12 mouse cellular contexts compared by ENCODE assay signal in the genomic region with DNA sequence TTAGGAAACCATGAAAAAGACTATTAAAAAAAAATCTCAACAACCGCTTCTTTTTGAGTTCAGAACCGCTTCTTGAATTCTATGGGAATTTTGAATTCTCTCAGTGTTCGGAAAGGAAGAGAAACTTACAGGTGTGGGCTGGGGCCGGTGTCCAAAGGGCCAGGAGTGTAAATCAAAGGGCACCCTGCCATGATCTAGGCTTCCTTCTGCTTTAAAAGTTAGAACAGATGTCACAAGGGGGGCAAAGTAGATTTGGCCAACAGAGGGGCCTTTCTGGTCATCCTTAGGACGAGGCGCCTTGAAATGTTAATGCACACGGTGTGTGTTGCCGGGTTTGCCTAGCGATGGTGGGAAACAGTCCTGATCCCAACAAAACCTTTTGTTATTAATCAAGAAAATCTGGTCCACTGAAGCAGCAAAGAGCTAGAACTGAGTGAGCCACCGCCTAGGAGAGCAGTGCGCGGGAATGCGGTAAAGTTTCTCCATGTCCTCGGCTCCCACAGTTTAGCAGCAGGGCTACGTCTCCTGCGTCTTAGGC. TPM values are rescaled to one million over a fixed set of nuclear protein-coding genes. Genes with fewer than 3 reads are reported as not detected.
DNase-seq lines count a peak whose midpoint lies in the region; ATAC-seq lines count a peak whose summit lies in the region.
"Had no signal": no experiment of that assay in that cellular context is flagged by ENCODE, and none has a peak within 500 bp of the region (broad histone marks: within the 10 kb centered on the region; RNA-seq: fewer than 3 reads in every experiment).

No protein-coding gene starts in this region.

- no peaks in the 10 kb centered on the region for H3K36me3 ChIP-seq in embryonic facial prominence, embryonic 10.5 days (replicated peaks)
- no peaks in the 10 kb centered on the region for H3K36me3 ChIP-seq in hindbrain, embryonic 14.5 days (replicated peaks; ENCODE audit: control insufficient read depth, insufficient read depth)
- H3K36me3 ChIP-seq in midbrain, embryonic 16.5 days (ENCODE audit: control insufficient read depth, insufficient read depth, low read length): no peaks in the 10 kb centered on the region

- H3K9me3 ChIP-seq in embryonic facial prominence, embryonic 10.5 days: no peaks in the 10 kb centered on the region; the same call in 1 of the 2 replicates
- H3K9me3 ChIP-seq in hindbrain, embryonic 14.5 days (ENCODE audit: control insufficient read depth, low read length): no peaks in the 10 kb centered on the region
- H3K9me3 ChIP-seq in midbrain, embryonic 16.5 days (replicated peaks; ENCODE audit: control insufficient read depth, low read length, poor library complexity, severe bottlenecking): no peaks in the 10 kb centered on the region

- H3K4me3 ChIP-seq in embryonic facial prominence, embryonic 10.5 days: no peak overlapping the region
- H3K4me3 ChIP-seq in hindbrain, embryonic 14.5 days (replicated peaks; ENCODE audit: low read length): no peak overlapping the region
- no peak overlapping the region for H3K4me3 ChIP-seq in midbrain, embryonic 16.5 days (ENCODE audit: low read depth, low read length)

- WGBS in embryonic facial prominence, embryonic 10.5 days: 18% methylated on average over 16 of the region's 16 CpGs
- 11% methylated on average over 16 of the region's 16 CpGs for WGBS in hindbrain, embryonic 14.5 days
- 17% methylated on average over 16 of the region's 16 CpGs for WGBS in midbrain, embryonic 16.5 days

- ATAC-seq in hindbrain, embryonic 14.5 days (ENCODE audit: low FRiP score): no peak
- peak; percentile 18; the same call in 1 of the 2 replicates for ATAC-seq in midbrain, embryonic 16.5 days

- H3K9ac ChIP-seq in hindbrain, embryonic 14.5 days: no peak overlapping the region
- no peak overlapping the region for H3K9ac ChIP-seq in midbrain, embryonic 16.5 days (ENCODE audit: low read depth, low read length)

- 0 out of 2 replicates have a peak overlapping the region, but pooled peaks have one; percentile 11 for H3K4me2 ChIP-seq in hindbrain, embryonic 14.5 days (replicated peaks)
- no peak overlapping the region for H3K4me2 ChIP-seq in midbrain, embryonic 16.5 days (ENCODE audit: low read length)

- H3K27ac ChIP-seq in embryonic facial prominence, embryonic 10.5 days (replicated peaks): peak overlapping the region; percentile 70
- H3K27ac ChIP-seq in hindbrain, embryonic 14.5 days: no peak overlapping the region
- no peak overlapping the region for H3K27ac ChIP-seq in midbrain, embryonic 16.5 days (ENCODE audit: low read length)

- peaks cover 36% of the 10 kb centered on the region for H3K27me3 ChIP-seq in embryonic facial prominence, embryonic 10.5 days (replicated peaks; ENCODE audit: low read depth, poor library complexity, severe bottlenecking)
- H3K27me3 ChIP-seq in hindbrain, embryonic 14.5 days (ENCODE audit: control insufficient read depth, insufficient read depth, low read length): 0 out of 2 replicates have a peak, but pooled peaks cover 4% of the 10 kb centered on the region
- peaks cover 5% of the 10 kb centered on the region; the same call in 1 of the 2 replicates for H3K27me3 ChIP-seq in midbrain, embryonic 16.5 days (ENCODE audit: control insufficient read depth, insufficient read depth, low read depth, low read length)
- H3K27me3 ChIP-seq: CH12.LX had no signal

- H3K4me1 ChIP-seq in embryonic facial prominence, embryonic 10.5 days: peaks cover 63% of the 10 kb centered on the region
- peaks cover 18% of the 10 kb centered on the region for H3K4me1 ChIP-seq in hindbrain, embryonic 14.5 days (replicated peaks; ENCODE audit: control insufficient read depth, insufficient read depth, low read length)
- peaks cover 3% of the 10 kb centered on the region; the same call in 1 of the 2 replicates for H3K4me1 ChIP-seq in midbrain, embryonic 16.5 days (ENCODE audit: control insufficient read depth, insufficient read depth, low read length)

- DNase-seq in ZHBTc4 (ENCODE audit: low read depth, low spot score): peak; percentile 11
- DNase-seq in embryonic facial prominence, embryonic 10.5 days (ENCODE audit: low spot score): peak; percentile 31
- no peak for DNase-seq in hindbrain, embryonic 14.5 days (ENCODE audit: low spot score)
- no peak for DNase-seq in right cerebral cortex, adult 2 months (ENCODE audit: low spot score in 2 of 2)
- DNase-seq in spleen, postnatal 4 days (ENCODE audit: low spot score in 2 of 2): no peak
- no peak for DNase-seq in cerebellum, postnatal 4 days (ENCODE audit: low spot score in 2 of 2)
- DNase-seq: cerebellum, postnatal 25 days; heart, adult 18-20 months; kidney, postnatal 25 days; thymus, postnatal 14 days had no signal

RNA-seq across cellular contexts. Expression of gene Id2, which starts 28.4 kb away (rescaled TPM):
- 400 and 403 TPM in 2 replicates for polyA plus RNA-seq in embryonic facial prominence, embryonic 10.5 days (2016; fragmentation: Nextera tagmentation; extraction: Ambion mirVana)
- 314 and 316 TPM in 2 replicates for polyA plus RNA-seq in hindbrain, embryonic 14.5 days (2014; fragmentation: Nextera tagmentation; extraction: Ambion mirVana)
- 140 and 176 TPM in 2 replicates for polyA plus RNA-seq in midbrain, embryonic 16.5 days (2015; fragmentation: Nextera tagmentation; extraction: Ambion mirVana)

Comparison
In these comparisons a context has a peak if more than half of its experiments do, and no peak if none do; other contexts are left out.
1. DNase-seq: peak in ZHBTc4 (single experiment) and embryonic facial prominence, embryonic 10.5 days (single experiment); none in hindbrain, embryonic 14.5 days (single experiment), right cerebral cortex, adult 2 months (0 of 2), spleen, postnatal 4 days (0 of 2) and cerebellum, postnatal 4 days (0 of 2).